Mouse (Mus musculus) ovary, adult 18-20 months (tissue): ENCODE results near the gene Tns1.

Experiments used
- DNase-seq: peaks from one replicate; pipeline ENCODE4 v3.0.0; 2022; ENCODE audit warnings: low spot score, mixed read lengths

Gene Tns1

GRCm38 (mm10) chr1:73987705-73988201, 136.5 kb downstream of the Tns1 start:
- DNase-seq: no peak

GRCm38 (mm10) chr1:73986268-73987045, 137.8 kb downstream of the Tns1 start:
- DNase-seq: no peak

DNA sequence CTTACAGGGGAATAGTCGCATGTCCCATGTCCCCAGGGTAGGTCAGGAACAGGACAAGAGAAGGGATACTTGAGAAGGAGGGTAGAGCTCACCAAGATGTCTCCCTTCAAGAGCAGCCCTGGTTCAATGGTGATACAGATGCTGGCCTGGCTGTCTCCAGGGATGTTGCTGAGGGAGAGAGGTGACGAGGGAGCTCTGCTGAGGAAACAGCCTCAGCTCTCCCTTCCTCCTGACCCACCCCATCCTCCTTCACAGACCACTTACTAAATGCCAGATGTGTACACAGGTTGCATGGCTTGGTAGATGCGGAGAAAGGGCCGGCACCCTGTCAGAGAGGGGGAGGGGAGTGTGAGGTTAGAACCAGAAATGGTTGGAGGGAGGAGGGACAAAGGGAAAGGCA, 138.6 kb downstream of the Tns1 start:
- DNase-seq: no peak

DNA sequence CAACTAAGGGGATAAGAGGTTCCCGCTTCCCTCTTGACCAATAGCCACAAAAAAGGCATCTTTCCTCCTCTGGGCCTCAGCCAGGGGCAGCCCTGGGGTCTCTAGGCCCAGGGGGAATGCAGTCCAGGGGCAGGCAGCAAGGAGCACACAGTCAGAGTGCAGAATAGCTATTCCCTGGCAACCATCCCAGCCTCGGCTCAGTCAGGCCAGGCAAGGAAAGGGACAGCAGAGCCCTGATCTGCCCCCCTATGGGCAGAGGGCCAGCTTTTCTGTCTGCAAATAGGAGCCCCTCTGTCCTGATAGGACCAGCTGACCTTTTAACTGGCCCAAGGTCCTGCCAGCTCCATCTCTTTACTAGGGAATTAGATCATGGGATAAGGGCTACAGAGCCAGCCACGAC, 145.0 kb downstream of the Tns1 start:
- no peak for DNase-seq

DNA sequence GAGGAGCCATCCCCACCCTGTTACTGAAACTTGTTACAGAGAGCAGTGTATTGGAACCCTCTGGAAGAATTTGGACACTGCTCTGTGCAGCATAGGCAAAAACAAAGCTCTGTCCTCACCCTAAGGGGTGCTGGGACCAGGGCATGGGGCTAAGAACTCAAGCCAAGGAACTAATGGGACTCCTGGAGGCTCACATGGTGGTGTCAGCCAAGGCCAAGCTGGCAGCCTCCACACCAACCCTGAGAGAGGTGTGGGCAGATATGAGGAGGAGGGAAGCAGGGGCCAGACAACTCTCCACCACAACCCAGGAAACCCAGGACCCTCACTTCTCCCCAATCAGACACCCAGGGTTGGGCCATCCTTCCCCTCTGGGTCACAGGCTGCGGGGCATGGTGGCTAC, 145.7 kb downstream of the Tns1 start:
- DNase-seq: no peak

GRCm38 (mm10) chr1:73973992-73974391, 150.3 kb downstream of the Tns1 start:
- no peak for DNase-seq

GRCm38 (mm10) chr1:73972726-73973125, 151.5 kb downstream of the Tns1 start:
- no peak for DNase-seq

DNA sequence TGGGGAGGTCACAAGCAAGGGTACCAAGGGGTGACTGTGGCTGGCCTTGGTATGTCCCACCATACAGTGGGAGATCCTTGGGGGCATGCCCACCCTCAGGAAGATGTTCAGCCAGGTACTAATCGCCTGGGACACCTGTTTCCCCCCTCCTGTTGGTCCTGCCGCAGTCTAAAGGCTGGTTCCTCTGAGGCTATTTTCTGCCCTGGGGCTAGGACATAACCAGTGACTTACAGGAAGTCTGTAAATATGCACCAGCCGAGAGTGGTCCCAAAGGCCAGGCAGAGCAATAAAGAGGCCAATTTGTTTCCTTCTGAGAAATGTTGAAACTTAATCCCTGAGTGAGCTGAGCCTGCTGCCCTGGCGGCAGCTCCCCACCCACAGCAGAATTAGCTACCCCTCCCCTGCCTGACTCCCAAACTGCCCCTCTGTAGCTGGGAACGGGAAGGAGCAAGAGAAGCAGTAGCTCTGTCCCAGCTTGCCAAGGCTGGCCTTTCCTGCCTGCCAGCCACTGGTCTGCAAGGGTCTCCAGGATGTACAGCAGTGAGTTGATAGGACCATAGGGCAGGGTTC, 154.0 kb downstream of the Tns1 start:
- DNase-seq: no peak

- no peak for DNase-seq
Measured at GRCm38 (mm10) chr1:73968712-73969511, 155.3 kb downstream of the Tns1 start.

DNA sequence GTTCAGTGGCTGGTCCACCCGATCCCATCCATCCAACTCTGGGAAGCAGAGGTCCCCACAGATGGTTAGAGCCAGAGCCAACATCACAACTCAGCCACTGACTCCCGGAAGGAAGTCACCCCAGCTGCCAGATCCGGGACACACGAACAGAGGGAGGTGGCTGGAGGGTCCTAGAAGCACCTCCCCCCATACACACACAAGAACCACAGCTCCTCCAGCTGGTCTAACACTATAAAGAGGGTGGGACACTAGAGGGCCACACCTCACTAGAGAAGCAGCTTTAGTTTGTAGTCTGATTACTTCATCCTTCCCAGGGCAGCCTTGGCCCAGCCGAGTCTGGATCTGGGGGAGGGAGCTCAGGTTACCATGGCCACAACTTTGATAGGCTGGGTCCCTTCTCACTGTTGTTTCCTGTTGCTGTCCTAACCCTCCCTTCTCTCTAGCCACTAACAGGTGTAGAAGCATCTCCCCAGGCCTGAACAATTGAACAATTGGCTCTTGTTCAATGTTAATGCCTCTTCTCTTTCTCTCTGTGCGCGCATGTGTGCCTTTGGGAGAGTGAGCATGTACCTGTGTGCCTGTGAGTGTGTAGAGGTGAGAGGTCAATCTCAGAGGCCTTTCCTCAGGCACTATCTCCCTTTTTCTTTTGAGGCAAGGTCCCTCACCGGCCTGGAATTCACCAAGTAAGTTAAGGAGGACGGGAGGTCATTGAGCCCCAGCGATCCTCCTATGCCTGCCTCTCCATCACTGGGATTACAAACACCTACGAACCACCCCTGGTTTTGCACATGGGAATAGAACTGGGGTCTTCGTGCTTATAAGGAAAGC, 157.6 kb downstream of the Tns1 start:
- no peak for DNase-seq

GRCm38 (mm10) chr1:73964151-73964743, 160.0 kb downstream of the Tns1 start:
- no peak for DNase-seq

DNA sequence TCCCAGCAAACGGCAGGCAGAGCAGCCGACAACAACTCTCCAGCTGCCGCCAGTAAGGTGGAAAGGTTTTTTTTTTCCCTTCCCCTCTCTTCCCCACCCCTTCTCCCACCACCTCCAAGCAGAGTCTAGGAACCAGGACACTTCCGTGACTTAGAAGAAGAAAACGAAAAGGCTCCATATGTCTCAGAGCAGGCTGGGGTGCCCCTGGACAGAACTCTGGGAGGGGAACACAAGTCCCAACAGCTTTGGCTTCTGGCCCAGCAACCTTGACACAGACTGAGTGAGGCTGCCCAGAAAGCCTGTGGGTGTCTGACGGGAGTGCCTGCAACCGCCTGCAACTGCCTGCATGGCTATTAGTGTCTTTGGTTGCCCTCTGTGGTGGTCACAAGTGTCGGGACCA, 160.6 kb downstream of the Tns1 start:
- DNase-seq: peak; percentile 80

GRCm38 (mm10) chr1:73962668-73963371, 161.4 kb downstream of the Tns1 start:
- DNase-seq: peak; percentile 70

DNA sequence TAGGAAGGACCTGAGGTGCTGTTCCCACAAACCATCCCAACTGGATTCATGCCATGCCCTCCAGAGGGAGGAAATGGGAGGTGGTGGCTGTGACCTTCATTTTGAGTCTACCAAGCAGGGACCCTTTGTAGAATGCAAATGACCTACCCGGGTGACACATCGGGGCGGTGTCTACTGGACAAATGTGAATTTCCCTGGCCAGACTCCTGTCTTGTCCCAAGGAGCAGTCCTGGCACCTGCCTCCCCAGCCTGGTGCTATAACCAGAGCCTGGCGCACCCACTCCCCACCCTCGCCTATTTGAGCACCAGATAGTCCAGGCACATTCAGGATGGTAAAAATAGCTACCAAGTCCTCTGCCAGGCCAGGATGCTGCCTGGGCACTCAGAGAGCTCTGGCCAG, 162.2 kb downstream of the Tns1 start:
- DNase-seq: no peak

DNA sequence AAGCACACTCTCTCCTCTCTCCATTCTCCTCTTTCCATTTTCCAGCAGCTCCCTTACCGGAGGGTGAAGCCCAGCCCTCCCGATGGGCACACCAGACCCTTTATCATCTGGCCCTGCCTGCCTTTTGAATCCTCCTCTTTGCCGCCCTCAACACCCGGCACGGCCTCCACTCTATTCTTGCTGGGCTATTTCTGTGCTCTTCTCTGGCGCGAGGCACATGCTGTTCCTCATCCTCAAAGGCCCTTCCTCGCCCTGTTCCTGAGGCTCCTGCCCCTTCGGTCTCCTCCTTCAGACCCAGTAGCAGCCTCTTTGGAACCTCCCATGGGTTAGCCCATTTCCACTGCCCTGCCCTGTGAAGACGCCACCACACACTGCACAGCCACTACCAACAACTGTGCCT, 164.5 kb downstream of the Tns1 start:
- DNase-seq: no peak

DNA sequence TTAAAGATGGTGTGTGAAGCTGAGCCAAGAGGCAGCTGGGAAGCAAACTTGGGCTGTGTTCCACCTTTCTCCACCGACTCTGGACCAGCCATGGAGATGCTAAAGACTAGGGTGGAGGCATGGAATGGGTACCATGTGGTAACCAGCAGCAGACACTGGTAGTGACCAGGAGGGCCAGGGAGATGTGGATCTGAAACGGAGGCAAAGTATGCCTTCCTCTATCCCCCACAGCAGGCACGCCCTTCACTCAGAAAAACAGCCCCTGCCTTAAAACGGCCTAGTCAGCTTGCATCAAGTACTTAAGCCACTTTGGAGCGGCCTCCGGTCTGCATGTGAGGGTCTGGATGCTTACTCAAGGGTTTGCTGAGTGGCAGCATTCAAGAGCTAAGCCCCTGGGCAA, 164.9 kb downstream of the Tns1 start:
- no peak for DNase-seq

DNA sequence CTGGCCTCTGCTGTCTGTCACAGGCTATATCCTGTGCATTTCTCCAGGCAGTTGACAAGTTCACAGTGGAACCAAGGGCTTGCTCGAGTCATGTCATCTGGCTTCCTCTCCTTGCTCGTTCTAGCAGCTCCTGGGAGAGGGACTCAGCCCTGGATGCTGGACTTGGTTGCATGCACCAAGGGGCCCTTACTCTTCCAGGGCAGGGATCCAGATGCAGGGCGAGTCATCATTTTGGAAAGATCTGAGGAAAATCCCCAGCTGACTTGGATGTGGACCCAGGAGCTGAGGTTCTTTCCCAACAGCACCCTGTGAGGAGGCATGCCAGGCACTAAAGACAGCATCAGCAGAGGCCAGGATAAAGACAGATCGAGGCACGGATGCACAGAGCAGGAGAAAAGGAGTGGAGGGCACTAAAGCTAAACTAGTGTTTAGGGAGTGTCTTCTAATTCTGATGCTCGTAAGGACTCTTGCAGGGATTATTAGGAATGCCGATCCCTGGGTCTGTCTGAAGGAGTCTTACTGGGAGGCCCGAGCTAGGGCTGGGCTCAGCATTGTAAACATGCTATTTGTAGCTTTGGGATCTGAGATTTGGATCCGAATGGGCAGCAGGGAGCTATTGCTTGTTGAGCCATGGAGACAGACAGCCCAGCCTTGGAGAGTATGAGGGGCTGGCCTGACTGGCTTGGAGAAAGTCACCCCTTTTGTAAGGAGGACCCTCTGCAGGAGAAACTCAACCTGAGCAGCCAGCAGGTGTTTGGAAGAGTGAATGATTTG, 165.9 kb downstream of the Tns1 start:
- DNase-seq: no peak

DNA sequence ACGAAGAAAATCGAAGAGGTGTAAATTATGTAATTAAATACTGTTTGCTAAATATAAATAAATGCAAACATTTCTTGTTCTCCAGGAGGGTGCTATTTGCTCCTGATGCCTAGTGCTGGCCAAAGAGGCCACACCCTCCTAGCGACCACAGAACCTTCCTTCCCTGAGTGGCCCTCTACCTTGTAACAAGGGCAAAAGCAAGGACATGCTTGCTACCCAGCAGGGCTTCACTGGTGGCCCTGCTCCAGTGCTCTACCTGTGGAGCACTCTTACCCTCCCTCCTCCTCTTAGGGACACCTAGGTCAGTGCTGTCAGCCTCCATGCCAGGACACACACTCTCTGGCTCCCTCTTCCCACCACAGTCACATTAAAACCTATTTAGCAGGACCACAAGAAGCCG, 166.8 kb downstream of the Tns1 start:
- DNase-seq: no peak

GRCm38 (mm10) chr1:73956320-73956719, 167.9 kb downstream of the Tns1 start:
- no peak for DNase-seq

DNA sequence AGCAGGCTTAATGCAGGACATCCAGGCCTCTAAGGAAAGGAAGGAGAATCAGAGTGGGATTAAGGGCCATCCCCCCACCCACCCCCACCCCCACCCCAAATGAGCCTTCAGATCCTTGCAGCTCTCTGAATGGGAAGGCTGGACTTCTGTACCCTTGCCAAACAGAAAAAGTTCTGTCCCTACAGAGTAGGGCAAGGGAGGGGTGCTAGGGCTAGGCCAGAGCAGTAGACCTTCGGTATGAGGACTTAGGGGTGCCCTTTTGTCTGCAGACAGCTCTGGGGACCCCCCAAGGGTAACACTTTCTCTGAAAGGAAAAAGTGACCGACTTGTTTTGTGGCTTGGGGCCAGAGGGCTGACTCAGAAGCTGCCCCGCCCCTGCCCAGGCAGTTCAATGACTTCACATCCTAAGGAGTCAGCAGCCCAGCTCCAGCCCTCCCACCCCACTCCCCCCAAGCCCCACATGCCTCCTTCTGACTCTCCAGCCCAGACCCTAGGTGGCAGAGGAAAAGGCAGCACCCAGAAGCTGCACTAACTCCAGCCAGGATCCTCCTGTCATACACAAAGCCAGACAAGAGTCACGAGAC, 168.9 kb downstream of the Tns1 start:
- no peak for DNase-seq
